8 mouse cellular contexts compared by ENCODE assay signal in the genomic region with DNA sequence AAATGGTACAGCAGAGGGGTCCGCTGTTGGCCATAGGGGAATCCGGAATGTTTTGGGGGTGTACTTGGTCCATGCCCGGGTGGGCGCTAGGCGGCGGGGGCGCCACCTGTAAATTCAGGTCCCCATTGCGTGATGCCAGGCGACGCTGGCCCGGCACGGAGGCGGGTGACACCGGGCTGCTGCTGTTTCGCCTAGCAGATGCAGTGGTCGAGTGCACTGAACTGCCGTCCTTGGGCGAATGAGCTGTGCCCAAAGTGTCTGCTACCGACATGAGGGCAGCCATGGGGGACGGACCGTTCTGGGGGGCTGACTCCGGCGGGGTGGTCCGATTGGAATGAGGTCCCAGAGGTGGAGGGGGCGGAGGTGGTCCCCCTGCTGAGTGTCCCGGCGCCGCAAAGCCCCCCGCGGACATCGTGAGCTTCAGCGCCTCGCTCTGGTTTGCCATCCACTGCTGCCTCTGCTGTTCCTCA. TPM values are rescaled to one million over a fixed set of nuclear protein-coding genes. Genes with fewer than 3 reads are reported as not detected.
DNase-seq lines count a peak whose midpoint lies in the region; ATAC-seq lines count a peak whose summit lies in the region.

No protein-coding gene starts in this region.

- peaks cover 24% of the 10 kb centered on the region for H3K36me3 ChIP-seq in heart, embryonic 14.5 days (ENCODE audit: control insufficient read depth, insufficient read depth, low read length)
- no peaks in the 10 kb centered on the region for H3K36me3 ChIP-seq in liver, embryonic 11.5 days (ENCODE audit: control insufficient read depth, insufficient read depth, low read length)
- H3K36me3 ChIP-seq in stomach, embryonic 16.5 days (ENCODE audit: control insufficient read depth, insufficient read depth, low read length), result no peaks in the 10 kb centered on the region

- ATAC-seq in heart, embryonic 14.5 days (ENCODE audit: insufficient number of reproducible peaks, insufficient read depth, low FRiP score, low read depth), result no peak
- ATAC-seq in liver, embryonic 11.5 days (replicated peaks; ENCODE audit: low FRiP score), result no peak
- ATAC-seq in stomach, embryonic 16.5 days (ENCODE audit: insufficient read depth, low FRiP score), result no peak

- H3K27me3 ChIP-seq in heart, embryonic 14.5 days (ENCODE audit: control insufficient read depth, insufficient read depth, low read length), result no peaks in the 10 kb centered on the region
- peaks cover 48% of the 10 kb centered on the region for H3K27me3 ChIP-seq in liver, embryonic 11.5 days (replicated peaks; ENCODE audit: control insufficient read depth, insufficient read depth, low read length)
- H3K27me3 ChIP-seq in stomach, embryonic 16.5 days (ENCODE audit: control insufficient read depth, insufficient read depth, low read length), result no peaks in the 10 kb centered on the region

- H3K27ac ChIP-seq in heart, embryonic 14.5 days (replicated peaks in 1 of 2; ENCODE audit: control insufficient read depth in 1 of 2, insufficient read depth in 1 of 2, low read depth in 2 of 2, low read length in 2 of 2), result peak overlapping the region in 1 of 2 experiments; percentile 100; a peak in 2 of 4 replicates
- no peak overlapping the region for H3K27ac ChIP-seq in liver, embryonic 11.5 days (ENCODE audit: low read depth, low read length)
- H3K27ac ChIP-seq in stomach, embryonic 16.5 days (ENCODE audit: low read length), result peak overlapping the region; percentile 100; the same call in 1 of the 2 replicates

- no peaks in the 10 kb centered on the region for H3K9me3 ChIP-seq in heart, embryonic 14.5 days (ENCODE audit: control insufficient read depth, low read length)
- no peaks in the 10 kb centered on the region for H3K9me3 ChIP-seq in liver, embryonic 11.5 days (ENCODE audit: control insufficient read depth, low read length)
- no peaks in the 10 kb centered on the region for H3K9me3 ChIP-seq in stomach, embryonic 16.5 days (replicated peaks; ENCODE audit: control insufficient read depth, low read length)

- WGBS in heart, embryonic 14.5 days, result 8% methylated on average over 33 of the region's 33 CpGs
- 18% methylated on average over 33 of the region's 33 CpGs for WGBS in liver, embryonic 11.5 days
- 17% methylated on average over 33 of the region's 33 CpGs for WGBS in stomach, embryonic 16.5 days

- peaks cover 14 to 44% of the 10 kb centered on the region in 2 experiments for H3K4me1 ChIP-seq in heart, embryonic 14.5 days (ENCODE audit: control insufficient read depth in 2 of 2, insufficient read depth in 2 of 2, low read length in 2 of 2)
- peaks cover 18% of the 10 kb centered on the region for H3K4me1 ChIP-seq in liver, embryonic 11.5 days (replicated peaks; ENCODE audit: control insufficient read depth, insufficient read depth, low read length)
- H3K4me1 ChIP-seq in stomach, embryonic 16.5 days (ENCODE audit: control insufficient read depth, insufficient read depth, low read length), result peaks cover 37% of the 10 kb centered on the region

- H3K4me2 ChIP-seq in heart, embryonic 14.5 days (ENCODE audit: low read length), result peak overlapping the region; percentile 93
- peak overlapping the region; percentile 73 for H3K4me2 ChIP-seq in liver, embryonic 11.5 days
- peak overlapping the region; percentile 85 for H3K4me2 ChIP-seq in stomach, embryonic 16.5 days (ENCODE audit: low read depth, low read length)

- H3K4me3 ChIP-seq in heart, embryonic 14.5 days (ENCODE audit: control insufficient read depth in 1 of 2, insufficient read depth in 1 of 2, low read depth in 1 of 2, low read length in 2 of 2), result peak overlapping the region; percentile 85 to 88
- H3K4me3 ChIP-seq in liver, embryonic 11.5 days (ENCODE audit: low read depth, low read length), result peak overlapping the region; percentile 59
- peak overlapping the region; percentile 88 for H3K4me3 ChIP-seq in stomach, embryonic 16.5 days (replicated peaks; ENCODE audit: low read length)

- peak; percentile 95 for DNase-seq in heart, adult 11 months
- DNase-seq in heart, adult 9 months (ENCODE audit: low spot score in 2 of 2), result no peak
- DNase-seq in Muller cell, postnatal 12 days (ENCODE audit: inconsistent ontology term), result peak; percentile 45
- no peak for DNase-seq in liver, embryonic 11.5 days (ENCODE audit: low spot score)
- DNase-seq in gastrocnemius, postnatal 36 days, result no peak
- DNase-seq in spleen, postnatal 14 days (ENCODE audit: low spot score in 2 of 2), result no peak

- intact Hi-C loops in gastrocnemius, postnatal 36 days (cut with DNase I), result loop anchor here (2.0 to 5.0 kb wide), 3 partner anchors 50 to 81 kb away; no protein-coding TSS in a partner anchor

- peak overlapping the region; percentile 96 for H3K9ac ChIP-seq in heart, embryonic 14.5 days (ENCODE audit: low read length)
- H3K9ac ChIP-seq in liver, embryonic 11.5 days (ENCODE audit: low read depth, low read length), result peak overlapping the region; percentile 77
- H3K9ac ChIP-seq in stomach, embryonic 16.5 days (ENCODE audit: low read length), result peak overlapping the region; percentile 99

RNA-seq across cellular contexts. Expression of gene Irf2bpl, which starts 2.8 kb away (rescaled TPM):
- 32.8 and 36.1 TPM in 2 replicates for polyA plus RNA-seq in heart, embryonic 14.5 days (2014; fragmentation: Nextera tagmentation; extraction: Ambion mirVana)
- polyA plus RNA-seq in liver, embryonic 11.5 days (2014; fragmentation: Nextera tagmentation; extraction: Ambion mirVana), result 9.7 and 9.8 TPM in 2 replicates
- 10.1 and 11.7 TPM in 2 replicates for polyA plus RNA-seq in stomach, embryonic 16.5 days (2015; fragmentation: Nextera tagmentation; extraction: Ambion mirVana)
- total RNA-seq in gastrocnemius, postnatal 36 days (2021), result 10 to 100 TPM; 18.6 to 23.7 TPM

Comparison
In these comparisons a context has a peak if more than half of its experiments do, and no peak if none do; other contexts are left out.
1. DNase-seq: peak in heart, adult 11 months (single experiment) and Muller cell, postnatal 12 days (single experiment); none in heart, adult 9 months (0 of 2), liver, embryonic 11.5 days (single experiment), gastrocnemius, postnatal 36 days (0 of 2) and spleen, postnatal 14 days (0 of 2).
2. Peak in every context shown above with its lines, with median percentiles within 50 percentile points of each other: H3K4me2 ChIP-seq, H3K4me3 ChIP-seq and H3K9ac ChIP-seq.